Mouse (Mus musculus) thymus, postnatal 4 days (tissue): ENCODE measurements around the gene Tbrg4.
A peak's percentile ranks its signal among the peaks of the same experiment; 100 is the strongest.

Experiments used
- DNase-seq: peaks from one replicate; pipeline ENCODE4 v3.0.0; 2021

Gene Tbrg4

GRCm38 (mm10) chr11:6625478-6626387, at the start of gene Tbrg4:
Gene Tbrg4 (minus strand): TSS chr11:6626067.
- DNase-seq, result peak; percentile 94

- no peak for DNase-seq
These were observed 49.5 kb upstream of the Tbrg4 start for GRCm38 (mm10) chr11:6675402-6675801.

DNA sequence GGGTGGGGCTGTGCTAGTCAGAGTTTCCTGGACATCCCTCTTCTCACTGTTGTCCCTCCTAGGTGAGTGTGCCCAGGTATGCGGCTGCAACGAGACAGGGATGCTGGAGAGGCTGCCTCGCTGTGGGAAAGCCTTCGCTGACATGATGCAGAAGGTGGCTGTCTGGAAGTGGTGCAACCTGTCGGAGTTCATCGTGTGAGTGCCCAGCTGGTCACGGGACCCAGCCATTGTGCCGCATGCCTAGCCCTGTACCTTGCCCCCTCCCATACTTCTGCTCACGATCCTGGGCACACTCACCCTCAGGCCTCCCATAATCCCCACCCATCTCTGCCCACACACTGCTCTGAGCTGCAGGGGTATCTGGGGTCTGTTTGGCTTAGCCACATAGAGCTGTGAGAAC, 48.8 kb upstream of the Tbrg4 start:
- no peak for DNase-seq

DNA sequence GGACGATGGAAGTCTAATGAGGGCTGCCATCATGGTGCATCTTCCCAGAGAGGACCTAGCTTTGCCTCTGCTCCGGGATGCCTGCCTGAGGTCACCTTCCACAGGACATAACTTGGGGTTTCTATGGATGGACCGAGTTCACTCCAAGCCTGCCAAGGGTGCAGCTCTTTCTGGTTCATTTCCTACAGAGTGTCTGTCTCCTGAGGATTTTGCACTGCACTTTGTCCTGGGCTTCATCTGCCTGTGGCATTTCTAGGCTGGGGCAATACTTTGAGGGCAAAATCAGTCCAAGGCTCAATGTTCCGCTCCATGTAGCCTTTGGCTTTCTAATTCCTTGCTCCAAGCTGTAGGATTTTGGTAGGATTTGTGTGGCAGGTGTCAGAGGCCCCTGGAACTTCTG, 45.0 kb upstream of the Tbrg4 start:
- no peak for DNase-seq

- DNase-seq, result no peak
These were observed 44.2 kb upstream of the Tbrg4 start for GRCm38 (mm10) chr11:6670044-6670443.

DNA sequence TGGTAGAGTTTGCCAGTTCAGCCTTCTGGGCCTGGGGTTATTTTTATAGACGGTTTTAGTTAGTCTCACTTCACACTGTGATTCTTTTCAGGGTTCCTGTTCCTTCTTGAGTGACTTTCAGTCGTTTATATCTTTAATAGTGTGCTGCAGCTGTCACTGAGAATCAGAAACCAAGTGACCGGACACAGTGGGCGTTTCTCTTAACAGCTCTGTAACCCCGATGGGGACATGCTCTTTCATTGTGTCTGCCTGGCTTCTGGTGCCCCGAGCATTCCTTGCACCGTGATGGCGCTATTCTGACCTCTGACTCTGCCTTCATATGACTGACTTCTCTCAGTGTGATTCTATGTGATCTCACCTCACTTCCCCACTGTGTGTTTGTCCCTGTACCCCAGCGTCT, 43.2 kb upstream of the Tbrg4 start:
- no peak for DNase-seq

DNA sequence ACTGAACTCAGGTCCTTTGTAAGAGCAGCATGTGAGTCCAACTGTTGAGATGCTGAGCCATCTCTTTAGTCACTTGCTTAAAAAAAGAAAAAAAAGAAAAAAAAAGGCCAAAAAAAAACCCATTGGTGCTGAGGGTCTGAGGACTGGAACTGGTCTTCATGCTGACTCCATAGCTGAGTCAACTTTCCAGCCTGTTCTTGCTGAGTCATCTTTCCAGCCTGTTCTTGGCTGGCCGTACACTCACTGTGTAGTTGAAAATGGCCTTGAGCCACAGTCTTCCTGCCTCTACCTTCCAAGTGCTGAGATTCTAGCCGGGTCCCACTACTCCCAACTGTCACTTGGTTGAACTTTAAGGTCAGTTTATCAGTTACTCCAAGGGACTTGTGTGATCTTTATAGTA, 40.8 kb upstream of the Tbrg4 start:
- no peak for DNase-seq

- DNase-seq, result no peak
These were observed 35.3 kb upstream of the Tbrg4 start for GRCm38 (mm10) chr11:6661206-6661605.

- DNase-seq, result peak; percentile 84
These were observed 32.4 kb upstream of the Tbrg4 start, which contains the start of gene Ramp3 for GRCm38 (mm10) chr11:6658271-6658670. Gene Ramp3 (plus strand): TSS chr11:6658521.

GRCm38 (mm10) chr11:6654903-6655302, 29.0 kb upstream of the Tbrg4 start:
- peak; percentile 91 for DNase-seq

- DNase-seq, result peak; percentile 77
These were observed 27.1 kb upstream of the Tbrg4 start for GRCm38 (mm10) chr11:6652978-6653377.

GRCm38 (mm10) chr11:6650519-6650918, 24.7 kb upstream of the Tbrg4 start:
- peak; percentile 75 for DNase-seq

- DNase-seq, result no peak
These were observed 22.2 kb upstream of the Tbrg4 start for GRCm38 (mm10) chr11:6647831-6648724.

GRCm38 (mm10) chr11:6644566-6644965, 18.7 kb upstream of the Tbrg4 start:
- no peak for DNase-seq

DNA sequence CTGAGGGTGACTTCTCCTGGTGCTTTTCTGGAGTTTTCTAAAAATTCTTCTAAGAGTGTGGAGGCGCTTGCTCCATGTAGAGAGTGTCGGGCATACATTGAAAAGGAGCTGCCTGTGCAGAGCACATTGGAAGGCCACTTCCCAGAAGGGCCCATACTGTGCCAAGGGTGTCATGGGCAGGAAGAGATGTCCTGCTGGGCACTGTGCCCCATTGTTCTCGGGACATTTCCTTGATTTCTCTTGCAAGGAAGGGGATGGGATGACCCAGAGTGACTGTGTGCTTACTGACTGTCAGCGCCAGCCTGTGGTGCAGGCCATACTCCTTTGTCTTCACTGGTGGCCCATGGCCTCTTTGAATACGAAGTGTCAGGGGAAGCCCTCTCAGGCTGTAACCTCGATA, 13.2 kb upstream of the Tbrg4 start:
- no peak for DNase-seq

- no peak for DNase-seq
These were observed 12.7 kb upstream of the Tbrg4 start, which contains the start of gene Wap for GRCm38 (mm10) chr11:6638537-6638936. Gene Wap (minus strand): TSS chr11:6638637.

- DNase-seq, result peak; percentile 76
These were observed 10.3 kb upstream of the Tbrg4 start for GRCm38 (mm10) chr11:6636150-6636549.

GRCm38 (mm10) chr11:6629655-6630054, 3.8 kb upstream of the Tbrg4 start:
- DNase-seq, result peak; percentile 54

DNA sequence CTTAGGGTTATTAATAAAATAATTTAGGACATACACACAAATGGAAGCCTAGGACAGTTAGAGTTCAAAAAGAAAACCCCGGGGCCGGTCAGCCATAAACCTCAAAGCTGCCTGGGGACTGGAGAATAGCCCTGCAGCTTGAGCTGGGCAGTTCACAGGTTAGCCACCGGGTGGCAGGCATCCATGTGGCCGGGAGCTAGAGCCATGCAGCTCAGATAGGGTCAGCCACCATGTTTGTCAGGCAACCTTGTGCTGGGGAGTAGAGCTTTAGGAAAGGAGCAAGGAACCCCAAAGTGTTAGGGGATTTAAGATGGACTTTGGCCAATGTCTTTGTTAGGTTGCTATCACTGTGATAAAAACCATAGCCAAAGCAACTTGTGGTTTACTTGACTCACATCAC, 2.7 kb upstream of the Tbrg4 start:
- peak; percentile 78 for DNase-seq

DNA sequence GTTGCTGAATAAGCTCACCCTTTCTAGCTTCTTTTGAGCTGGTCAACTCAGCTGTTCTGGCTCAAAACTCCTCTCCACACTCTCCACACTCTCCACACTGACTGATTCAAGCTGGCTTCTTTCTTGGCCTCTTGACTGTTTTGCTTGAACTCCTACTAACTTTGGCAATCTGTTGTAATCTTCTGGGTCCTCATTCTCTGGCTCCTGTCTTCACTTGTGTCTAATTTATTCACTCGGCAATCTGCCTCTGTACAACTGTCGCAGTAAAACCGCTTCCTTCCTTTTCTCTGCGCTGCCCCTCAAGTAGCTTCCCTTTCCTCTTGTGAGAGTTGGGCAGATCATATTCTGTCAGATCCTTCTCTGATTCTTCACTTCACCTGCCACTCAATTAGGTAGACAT, 1.9 kb upstream of the Tbrg4 start:
- no peak for DNase-seq

- DNase-seq, result no peak
These were observed 513 bp upstream of the Tbrg4 start for GRCm38 (mm10) chr11:6626388-6626772.

- DNase-seq, result no peak
These were observed 1.1 kb downstream of the Tbrg4 start for GRCm38 (mm10) chr11:6624619-6625382.

GRCm38 (mm10) chr11:6623704-6624103, 2.2 kb downstream of the Tbrg4 start:
- no peak for DNase-seq
